Mouse (Mus musculus) heart, postnatal 25 days (tissue): ENCODE measurements at regions not wholly inside any gene's neighbourhood (a gene's known extent, or its start where the extent isn't known, plus 50 kb on each side); places are given as distances from the start of the nearest gene placed in this dataset.
"Not testable (repeated sequence)": the region's sequence is repeated elsewhere in the genome, so short reads cannot be mapped to it uniquely, and the experiment has no call there.

Experiments used
- DNase-seq: peaks from one replicate; pipeline ENCODE4 v3.0.0; 2022; ENCODE audit warnings: low spot score
- intact Hi-C: fragments of 180-260 bp; cut with DNase I; formaldehyde crosslinking; loops from one replicate; pipeline ENCODE4 v1.15.1; 2025

DNA sequence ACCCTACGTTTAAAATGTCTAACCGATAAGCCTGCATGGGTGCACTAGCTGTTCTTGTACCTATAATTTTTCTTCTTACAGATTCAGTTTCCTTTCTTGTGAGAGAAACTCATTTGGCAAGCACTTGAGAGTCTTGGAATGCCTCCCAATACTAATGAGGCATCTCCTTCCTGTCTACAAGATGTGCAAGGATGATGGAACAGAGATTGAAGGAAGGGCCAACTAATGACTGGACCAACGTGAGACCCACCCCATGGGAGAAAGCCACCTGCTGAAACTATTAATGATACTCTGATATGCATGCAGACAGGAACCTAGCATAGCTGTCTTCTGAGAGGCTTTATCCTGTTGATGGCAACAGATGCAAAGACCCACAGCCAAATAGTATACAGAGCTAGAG is 179.9 kb upstream of the Slitrk6 start:
- DNase-seq = no peak

DNA sequence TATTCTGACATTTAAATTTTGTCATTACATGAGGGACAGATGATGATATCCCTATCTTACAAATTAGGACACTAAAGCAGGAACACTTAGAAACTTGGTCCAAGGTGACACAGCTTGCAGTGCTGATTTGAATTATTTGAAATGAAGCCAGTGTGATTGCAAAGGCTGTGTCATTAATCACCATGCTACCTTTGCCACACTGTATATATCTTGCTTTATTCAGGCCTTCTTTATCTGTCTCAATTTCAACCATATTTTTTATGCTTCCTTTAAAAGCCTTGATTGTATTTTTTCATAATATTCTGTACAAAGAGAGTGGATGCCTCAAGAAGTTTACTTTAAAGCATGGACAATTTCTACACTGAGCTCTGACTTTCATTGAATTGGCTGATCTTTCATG is 167.0 kb upstream of the Slitrk6 start:
- no peak for DNase-seq
- intact Hi-C loops = no loop called here

More for the DNA sequence above, 179.9 kb upstream of the Slitrk6 start:
- intact Hi-C loops = no loop called here

GRCm38 (mm10) chr14:110913341-110913740 is 158.4 kb upstream of the Slitrk6 start:
- DNase-seq = no peak
- intact Hi-C loops = no loop called here

GRCm38 (mm10) chr14:110892865-110893264 is 137.9 kb upstream of the Slitrk6 start:
- intact Hi-C loops = loop anchor here (1.0 kb wide), 1 partner anchor 17 kb away; no protein-coding TSS in a partner anchor

GRCm38 (mm10) chr14:110871339-110871738 is 116.4 kb upstream of the Slitrk6 start:
- intact Hi-C loops = no loop called here
- DNase-seq = no peak

More at GRCm38 (mm10) chr14:110892865-110893264, 137.9 kb upstream of the Slitrk6 start:
- no peak for DNase-seq

- no peak for DNase-seq
- intact Hi-C loops = no loop called here
Observed at GRCm38 (mm10) chr14:110824642-110825041, 69.7 kb upstream of the Slitrk6 start.

DNA sequence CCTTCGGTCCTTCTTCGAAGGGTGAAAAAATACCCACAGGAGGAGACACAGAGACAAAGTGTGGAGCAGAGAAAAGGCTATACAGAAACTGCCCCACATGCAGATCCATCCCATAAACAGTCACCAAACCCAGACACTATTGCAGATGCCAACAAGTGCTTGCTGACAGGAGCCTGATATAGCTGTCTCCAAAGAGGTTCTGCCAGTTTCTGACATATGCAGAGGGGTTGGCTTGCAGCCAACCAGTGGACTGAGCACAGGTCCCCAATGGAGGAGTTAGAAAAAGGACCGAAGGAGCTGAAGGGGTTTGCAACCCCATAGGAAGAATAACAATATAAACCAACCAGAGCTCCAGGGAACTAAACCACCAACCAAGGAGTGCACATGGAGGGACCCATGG is 67.2 kb upstream of the Slitrk6 start:
- DNase-seq, intact Hi-C loops: not testable (repeated sequence)
